Mouse (Mus musculus) cerebellum, adult 2 months (tissue): ENCODE data around the gene Rab27a.
"Not testable (repeated sequence)": the region's sequence is repeated elsewhere in the genome, so short reads cannot be mapped to it uniquely, and the experiment has no call there.

Experiments
- CTCF ChIP-seq: fragments of 200-500 bp; IDR thresholded peaks from 2 replicates; pipeline ENCODE4 v1.5.1; 2011; ENCODE audit warnings: low read depth, mild to moderate bottlenecking, control low read depth, low read length, moderate library complexity, borderline replicate concordance; ENCODE audit not compliant: insufficient read depth
- POLR2A ChIP-seq: fragments of 200-500 bp; IDR thresholded peaks from 2 replicates; pipeline ENCODE4 v1.6.1; 2011; ENCODE audit warnings: low read length, control low read depth, borderline replicate concordance; ENCODE audit not compliant: insufficient read depth

DNA sequence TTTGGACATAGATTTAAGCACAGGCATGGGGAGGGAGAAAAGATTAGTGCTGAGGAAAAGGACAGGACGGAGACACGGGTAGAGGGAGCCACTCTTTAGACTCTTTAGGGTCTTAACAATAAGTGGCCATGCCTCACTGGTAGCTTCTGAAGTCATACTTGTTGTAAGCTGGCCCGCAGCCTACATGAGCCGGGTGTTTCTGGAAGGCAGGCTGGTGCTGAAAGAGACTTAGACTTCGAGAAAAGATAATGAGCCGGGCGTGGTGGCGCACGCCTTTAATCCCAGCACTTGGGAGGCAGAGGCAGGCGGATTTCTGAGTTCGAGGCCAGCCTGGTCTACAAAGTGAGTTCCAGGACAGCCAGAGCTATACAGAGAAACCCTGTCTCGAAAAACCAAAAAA is 34.7 kb downstream of the Rab27a start:
- TF ChIP-seq POLR2A, CTCF: not testable (repeated sequence)
